1 mouse cellular context compared by ENCODE assay signal in the genomic region with DNA sequence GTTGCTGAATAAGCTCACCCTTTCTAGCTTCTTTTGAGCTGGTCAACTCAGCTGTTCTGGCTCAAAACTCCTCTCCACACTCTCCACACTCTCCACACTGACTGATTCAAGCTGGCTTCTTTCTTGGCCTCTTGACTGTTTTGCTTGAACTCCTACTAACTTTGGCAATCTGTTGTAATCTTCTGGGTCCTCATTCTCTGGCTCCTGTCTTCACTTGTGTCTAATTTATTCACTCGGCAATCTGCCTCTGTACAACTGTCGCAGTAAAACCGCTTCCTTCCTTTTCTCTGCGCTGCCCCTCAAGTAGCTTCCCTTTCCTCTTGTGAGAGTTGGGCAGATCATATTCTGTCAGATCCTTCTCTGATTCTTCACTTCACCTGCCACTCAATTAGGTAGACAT.
TF ChIP-seq lines count a peak whose summit lies in the region.

No protein-coding gene starts in this region.

TF ChIP-seq in MEL, 35 proteins besides CTCF, POLR2A, EP300 and RAD21 (continued from another document):
- peak; percentile 50; the same call in 1 of the 2 replicates for TF ChIP-seq JUND (IDR thresholded peaks at IDR 0.05; ENCODE audit: low read depth, low read length)
- peak; percentile 73 for TF ChIP-seq NELFE (IDR thresholded peaks at IDR 0.05; ENCODE audit: low read depth, low read length)
- peak; percentile 88 for TF ChIP-seq MXI1 (IDR thresholded peaks at IDR 0.05; ENCODE audit: low read depth, low read length)
- TF ChIP-seq ZNF384 (IDR thresholded peaks at IDR 0.05; ENCODE audit: low read depth, low read length), result no peak
- peak; percentile 83; the same call in 1 of the 2 replicates for TF ChIP-seq MAZ (IDR thresholded peaks at IDR 0.05; ENCODE audit: low read depth, low read length)
- TF ChIP-seq UBTF (IDR thresholded peaks at IDR 0.05; ENCODE audit: borderline replicate concordance, insufficient read depth, low read depth, low read length), result no peak
- no peak; the same call in 1 of the 2 replicates for TF ChIP-seq KAT2A (conservative IDR thresholded peaks at IDR 0.05; ENCODE audit: low read depth, low read length)
- peak; percentile 29; the same call in 1 of the 2 replicates for TF ChIP-seq NRF1 (IDR thresholded peaks at IDR 0.05; ENCODE audit: insufficient read depth, low read depth, low read length, poor library complexity, severe bottlenecking)
- 0 out of 2 replicates have a peak, but pooled peaks have one; percentile 8 for TF ChIP-seq E2F4 (IDR thresholded peaks at IDR 0.05; ENCODE audit: borderline replicate concordance, low read depth, low read length)
- no peak for TF ChIP-seq ZC3H11A (IDR thresholded peaks at IDR 0.05; ENCODE audit: low read depth, low read length)
- TF ChIP-seq MAX (IDR thresholded peaks at IDR 0.05; ENCODE audit: low read length), result peak; percentile 54; the same call in 1 of the 2 replicates
- 0 out of 2 replicates have a peak, but pooled peaks have one; percentile 6 for TF ChIP-seq USF1 (IDR thresholded peaks at IDR 0.05; ENCODE audit: low read depth, low read length)
- TF ChIP-seq POLR2AphosphoS2 (IDR thresholded peaks at IDR 0.05; ENCODE audit: low read length), result peak; percentile 93
- TF ChIP-seq MYC (IDR thresholded peaks at IDR 0.05; ENCODE audit: low read depth, low read length), result peak; percentile 86
- peak; percentile 87 for TF ChIP-seq TCF12 (IDR thresholded peaks at IDR 0.05; ENCODE audit: low read depth, low read length)
- peak; percentile 80 for TF ChIP-seq GATA1 (IDR thresholded peaks at IDR 0.05; ENCODE audit: low read depth, low read length)
